Mouse (Mus musculus) forebrain, embryonic 11.5 days (tissue): Measurements from ENCODE around the gene Evi2. TPM values are rescaled to one million over a fixed set of nuclear protein-coding genes. Genes with fewer than 3 reads are reported as not detected.

Experiments
- ATAC-seq: fragments of 200-750 bp; cut with Nextera tagmentation; replicated peaks from 2 replicates; pipeline ENCODE4 v1.8.0; 2017; ENCODE audit warnings: moderate TSS enrichment; ENCODE audit not compliant: low FRiP score
- DNase-seq: peaks from one replicate; pipeline ENCODE4 v3.0.0-alpha.2; 2017; ENCODE audit warnings: low spot score
- H3K27ac ChIP-seq: fragments of 300-500 bp; sonication (generic); 2 replicates; pipeline ENCODE4 v1.5.1; 2014; ENCODE audit warnings: low read depth, low read length
- H3K27me3 ChIP-seq: fragments of 300-500 bp; sonication (generic); 2 replicates; pipeline ENCODE4 v1.6.1; 2014; ENCODE audit warnings: mild to moderate bottlenecking, low read length, mixed read lengths; ENCODE audit not compliant: control insufficient read depth, insufficient read depth
- H3K36me3 ChIP-seq: fragments of 300-500 bp; sonication (generic); 2 replicates; pipeline ENCODE4 v1.6.1; 2014; ENCODE audit warnings: mild to moderate bottlenecking, low read length, moderate library complexity, mixed read lengths; ENCODE audit not compliant: control insufficient read depth, insufficient read depth
- H3K4me1 ChIP-seq: fragments of 300-500 bp; sonication (generic); replicated peaks from 2 replicates; pipeline ENCODE4 v1.6.1; 2014; ENCODE audit warnings: low read length, mixed read lengths; ENCODE audit not compliant: control insufficient read depth, insufficient read depth
- H3K4me2 ChIP-seq: fragments of 300-500 bp; sonication (generic); 2 replicates; pipeline ENCODE4 v1.6.1; 2014; ENCODE audit warnings: low read depth, mild to moderate bottlenecking, low read length, moderate library complexity, mixed read lengths; ENCODE audit not compliant: severe bottlenecking
- H3K4me3 ChIP-seq: fragments of 300-500 bp; sonication (generic); 2 replicates; pipeline ENCODE4 v1.5.1; 2014; ENCODE audit warnings: low read depth, low read length
- H3K9ac ChIP-seq: fragments of 300-500 bp; sonication (generic); 2 replicates; pipeline ENCODE4 v1.6.1; 2014; ENCODE audit warnings: low read length
- H3K9me3 ChIP-seq: fragments of 300-500 bp; sonication (generic); 2 replicates; pipeline ENCODE4 v1.6.1; 2016; ENCODE audit warnings: low read length, mixed read lengths; ENCODE audit not compliant: control insufficient read depth
- WGBS: fragments of 180-500 bp; shearing (Covaris S2); extraction: QIAGEN DNeasy Blood & Tissue Kit; methylation state at CpG from one replicate; pipeline ENCODE4 v1.1.7; 2014; 5-methylcytosine and 5-hydroxymethylcytosine counted together
- polyA plus RNA-seq: library from polyadenylated mRNA; unstranded; fragments of >200 nt; fragmentation: Nextera tagmentation; extraction: Ambion mirVana; gene quantifications from 2 replicates; pipeline ENCODE4 v1.2.1, GENCODE M21; 2014

The Evi2 gene
- polyA plus RNA-seq, 1 experiment from 2014 or later, result 1.3 TPM

DNA sequence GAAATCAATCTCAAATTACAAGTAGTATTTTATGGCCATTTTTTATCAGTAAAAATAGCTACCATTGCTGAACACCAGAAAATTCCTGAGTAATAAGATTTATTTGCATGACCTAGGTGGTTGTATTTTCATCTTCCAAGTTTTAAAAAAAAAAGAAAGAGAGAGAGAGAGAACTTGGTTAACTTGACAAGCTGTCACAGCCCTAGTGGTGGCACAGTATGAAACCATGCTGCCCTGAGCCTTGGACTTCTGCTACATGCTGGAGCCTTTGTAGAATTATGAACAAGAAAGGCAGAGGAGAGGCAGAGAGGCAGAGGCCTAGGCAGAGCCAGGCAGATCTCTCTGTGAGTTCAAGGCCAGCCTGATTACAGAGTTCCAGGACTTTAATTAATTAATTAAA is 8.5 kb downstream of the Evi2 start:
- no peaks in the 10 kb centered on the region for H3K4me1 ChIP-seq
- H3K9ac ChIP-seq, result no peak overlapping the region
- no peak overlapping the region for H3K4me2 ChIP-seq
- no peaks in the 10 kb centered on the region for H3K36me3 ChIP-seq
- H3K27me3 ChIP-seq, result no peaks in the 10 kb centered on the region
- H3K9me3 ChIP-seq, result no peaks in the 10 kb centered on the region
- no peak for ATAC-seq
- no peak for DNase-seq
- no peak overlapping the region for H3K27ac ChIP-seq
- H3K4me3 ChIP-seq, result no peak overlapping the region

DNA sequence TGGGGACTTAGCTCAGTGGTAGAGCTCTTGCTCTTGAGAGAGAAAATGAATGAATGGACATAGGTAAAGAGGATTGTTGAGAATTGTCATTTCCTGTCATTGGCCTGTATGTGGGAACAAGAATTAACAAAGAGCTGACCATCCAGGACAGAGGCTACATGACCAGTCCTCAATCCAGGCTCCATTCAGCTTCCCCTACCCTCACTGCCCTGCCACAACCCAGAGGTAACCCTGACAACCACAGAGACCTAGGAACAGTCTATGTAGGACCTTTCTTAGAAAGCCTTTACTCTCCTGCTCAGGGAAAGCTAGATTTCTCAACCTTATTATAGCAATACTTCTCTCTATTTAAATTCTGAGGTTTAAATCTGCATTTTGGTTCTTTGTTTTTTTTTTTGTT is 9.6 kb downstream of the Evi2 start:
- Histone ChIP-seq H3K4me1 (no peaks in the 10 kb centered on the region), H3K36me3 (no peaks in the 10 kb centered on the region), H3K9me3 (no peaks in the 10 kb centered on the region), H3K27me3 (no peaks in the 10 kb centered on the region), H3K4me2 (no peak overlapping the region), H3K9ac (no peak overlapping the region), H3K27ac (no peak overlapping the region), H3K4me3 (no peak overlapping the region)
- DNase-seq (no peak), ATAC-seq (no peak)

DNA sequence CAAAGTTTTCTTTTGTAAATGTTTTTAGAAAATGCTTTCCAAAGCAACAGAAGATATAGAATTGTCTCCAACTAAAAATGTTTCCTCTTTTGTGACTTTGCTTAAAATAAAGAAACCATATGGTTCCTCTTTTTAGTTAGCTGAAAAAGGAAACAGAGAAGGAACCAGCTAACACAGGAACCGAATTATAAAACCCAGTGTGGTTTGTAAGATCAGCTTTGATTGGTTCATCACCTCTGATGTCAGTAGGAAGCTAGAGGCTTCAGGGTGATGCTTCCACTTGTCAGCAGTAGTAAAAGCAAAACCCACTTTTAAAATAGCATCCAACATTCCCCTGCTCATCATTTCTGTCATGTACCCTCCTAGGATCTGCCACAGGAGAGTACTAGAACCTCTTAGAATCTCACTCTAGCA is 10.5 kb downstream of the Evi2 start:
- Histone ChIP-seq H3K9ac (no peak overlapping the region), H3K4me1 (no peaks in the 10 kb centered on the region), H3K4me2 (no peak overlapping the region), H3K27ac (no peak overlapping the region), H3K27me3 (no peaks in the 10 kb centered on the region), H3K4me3 (no peak overlapping the region), H3K9me3 (no peaks in the 10 kb centered on the region), H3K36me3 (no peaks in the 10 kb centered on the region)
- DNase-seq, result no peak
- WGBS, result 86% methylated on average over 1 of the region's 1 CpGs
- no peak for ATAC-seq

DNA sequence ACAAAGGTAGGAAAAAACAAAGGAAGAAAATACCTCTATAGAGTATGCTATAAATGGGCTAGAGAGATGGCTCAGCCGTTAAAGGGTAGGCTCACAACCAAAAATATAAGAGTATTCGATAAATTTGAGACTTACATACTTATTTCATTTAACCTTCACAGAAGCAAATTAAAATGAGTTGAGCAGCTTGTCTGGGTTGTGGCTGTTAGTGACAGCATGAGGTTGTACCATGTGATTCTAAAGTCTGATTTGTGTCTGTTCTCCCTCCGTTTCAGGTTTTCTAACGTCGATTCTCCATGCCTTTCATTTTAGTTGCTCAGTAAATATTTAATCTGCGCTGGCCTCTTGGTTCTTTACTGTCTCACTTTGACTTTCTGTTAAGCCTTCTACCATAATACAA is 11.1 kb downstream of the Evi2 start:
- ATAC-seq (no peak), DNase-seq (no peak)
- Histone ChIP-seq H3K9ac (no peak overlapping the region), H3K36me3 (no peaks in the 10 kb centered on the region), H3K27me3 (no peaks in the 10 kb centered on the region), H3K27ac (no peak overlapping the region), H3K4me1 (no peaks in the 10 kb centered on the region), H3K9me3 (no peaks in the 10 kb centered on the region), H3K4me3 (no peak overlapping the region), H3K4me2 (no peak overlapping the region)
- 94% methylated on average over 6 of the region's 6 CpGs for WGBS

DNA sequence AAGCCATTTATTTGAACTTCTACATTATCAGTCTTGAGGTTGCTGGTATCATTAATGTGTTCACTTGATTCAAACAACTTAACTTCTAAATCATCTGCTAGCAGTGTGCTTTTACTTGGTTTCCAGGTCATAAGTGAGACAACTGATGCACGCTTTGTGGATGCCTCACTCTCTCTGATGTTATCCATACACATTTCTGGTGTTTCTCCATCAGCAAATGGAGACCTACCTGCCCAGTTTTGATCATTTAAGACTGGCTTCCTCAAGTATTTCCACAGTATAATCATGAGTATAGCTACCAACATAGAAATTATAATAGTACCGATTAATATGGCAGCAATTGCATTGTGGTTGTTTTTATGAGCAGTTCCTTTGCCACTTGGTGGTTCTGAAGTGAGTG is 14.6 kb downstream of the Evi2 start:
- Histone ChIP-seq H3K9ac (no peak overlapping the region), H3K4me1 (no peaks in the 10 kb centered on the region), H3K27ac (no peak overlapping the region), H3K4me2 (no peak overlapping the region), H3K27me3 (no peaks in the 10 kb centered on the region), H3K36me3 (no peaks in the 10 kb centered on the region), H3K4me3 (no peak overlapping the region), H3K9me3 (no peaks in the 10 kb centered on the region)
- WGBS, result 96% methylated on average over 2 of the region's 2 CpGs
- ATAC-seq (no peak), DNase-seq (no peak)

DNA sequence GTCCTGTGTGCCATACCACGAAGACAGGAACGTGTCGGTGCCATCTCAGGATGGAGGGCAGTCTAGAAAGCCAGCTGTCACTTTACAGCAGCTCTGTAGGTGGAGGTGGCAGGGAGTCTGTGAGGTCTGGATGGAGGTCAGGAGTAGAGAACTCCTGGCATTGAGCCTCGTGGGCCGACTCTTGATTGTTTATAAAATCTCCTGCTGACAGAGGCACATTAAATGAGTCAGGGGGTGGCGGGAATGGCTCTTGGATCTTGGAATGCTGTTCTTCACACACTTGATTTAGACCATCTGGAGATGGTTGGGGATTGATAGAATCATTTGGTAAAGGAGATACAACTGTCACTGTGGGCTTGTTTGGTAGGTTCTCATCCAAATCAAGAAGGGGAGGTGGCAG is 15.1 kb downstream of the Evi2 start:
- H3K36me3 ChIP-seq, result no peaks in the 10 kb centered on the region
- 75% methylated on average over 6 of the region's 6 CpGs for WGBS

DNA sequence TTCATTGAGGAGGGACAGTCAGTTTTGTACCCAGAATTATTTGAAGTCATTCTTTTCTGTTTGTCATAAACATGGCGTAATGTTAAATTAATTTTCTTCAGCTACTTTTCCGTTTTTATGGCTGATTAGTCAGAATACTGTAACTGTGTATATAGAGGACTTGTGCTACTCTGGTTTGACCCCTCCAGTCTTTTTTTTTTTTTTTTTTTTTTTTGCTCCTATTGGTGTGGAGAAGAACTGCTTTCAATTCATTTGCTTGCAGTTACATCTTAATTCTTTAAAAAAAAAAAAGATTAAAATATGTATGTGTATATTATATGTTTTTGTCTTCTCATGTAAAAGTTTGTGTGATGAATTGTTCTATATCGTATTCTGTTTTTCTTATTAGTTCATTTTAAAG is 18.4 kb downstream of the Evi2 start:
- no peak for ATAC-seq
- Histone ChIP-seq H3K9me3 (no peaks in the 10 kb centered on the region), H3K4me1 (no peaks in the 10 kb centered on the region), H3K27me3 (no peaks in the 10 kb centered on the region), H3K4me3 (no peak overlapping the region), H3K9ac (no peak overlapping the region), H3K4me2 (no peak overlapping the region), H3K27ac (no peak overlapping the region), H3K36me3 (no peaks in the 10 kb centered on the region)
- 97% methylated on average over 3 of the region's 3 CpGs for WGBS
- DNase-seq, result no peak

More for the DNA sequence above, 15.1 kb downstream of the Evi2 start:
- DNase-seq (no peak), ATAC-seq (no peak)
- no peak overlapping the region for H3K4me2 ChIP-seq
- H3K4me1 ChIP-seq, result no peaks in the 10 kb centered on the region
- H3K4me3 ChIP-seq, result no peak overlapping the region
- H3K9me3 ChIP-seq, result no peaks in the 10 kb centered on the region
- no peak overlapping the region for H3K27ac ChIP-seq
- no peaks in the 10 kb centered on the region for H3K27me3 ChIP-seq
- no peak overlapping the region for H3K9ac ChIP-seq

DNA sequence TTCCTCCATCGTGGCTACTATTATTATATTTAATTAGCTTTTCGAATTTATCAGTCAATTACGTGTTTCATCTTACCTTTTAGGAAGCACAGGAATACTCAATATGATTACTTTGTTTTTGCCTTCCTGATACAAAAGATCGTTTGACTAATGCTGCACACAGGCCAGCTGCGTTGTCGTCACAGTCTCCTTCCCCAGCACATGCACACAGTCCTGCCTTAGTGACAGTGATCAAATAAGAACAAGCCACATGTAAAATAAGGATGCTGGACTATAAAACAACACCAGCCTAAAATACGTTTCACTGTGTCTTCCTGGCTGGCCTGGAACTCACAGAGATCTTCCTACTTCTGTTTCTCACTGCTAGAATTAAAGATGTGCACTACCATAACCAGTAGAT is 25.9 kb downstream of the Evi2 start:
- Histone ChIP-seq H3K9me3 (no peaks in the 10 kb centered on the region), H3K27me3 (no peaks in the 10 kb centered on the region), H3K27ac (no peak overlapping the region), H3K36me3 (no peaks in the 10 kb centered on the region), H3K4me1 (peaks cover 5% of the 10 kb centered on the region; the same call in 1 of the 2 replicates), H3K4me2 (no peak overlapping the region), H3K9ac (no peak overlapping the region), H3K4me3 (no peak overlapping the region)
- whole genome bisulfite sequencing, result 78% methylated on average over 7 of the region's 7 CpGs
- DNase-seq (no peak), ATAC-seq (no peak)

DNA sequence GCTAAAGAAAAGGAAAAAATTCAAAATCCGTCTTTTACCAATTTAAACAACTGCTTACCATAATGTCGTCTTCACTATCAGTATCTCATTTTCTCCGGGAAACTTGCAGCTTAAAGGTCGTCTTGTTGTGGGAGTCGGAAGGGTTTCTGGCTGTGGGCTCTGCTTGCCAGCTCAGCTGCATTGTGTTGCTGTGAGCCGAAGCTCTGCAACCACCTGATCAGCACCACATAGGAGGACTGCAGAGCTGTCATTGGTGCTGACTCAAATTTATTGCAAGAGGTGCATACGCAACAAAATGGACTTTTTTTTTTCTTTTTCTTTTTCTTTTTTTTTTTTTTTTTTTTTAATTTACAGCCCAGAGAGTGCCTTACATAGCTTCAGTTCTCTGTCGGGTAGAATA is 26.5 kb downstream of the Evi2 start, which contains the start of gene Omg:
TSS of gene Omg (minus strand) at position 240 of the 400 bp plus-strand sequence.
- Histone ChIP-seq H3K4me1 (peaks cover 5% of the 10 kb centered on the region; the same call in 1 of the 2 replicates), H3K9me3 (no peaks in the 10 kb centered on the region), H3K9ac (no peak within 1 kb of the TSS), H3K27me3 (no peaks in the 10 kb centered on the region), H3K36me3 (no peaks in the 10 kb centered on the region), H3K27ac (no peak within 1 kb of the TSS), H3K4me3 (no peak within 1 kb of the TSS), H3K4me2 (no peak within 1 kb of the TSS)
- no peak for DNase-seq
- 41% methylated on average over 8 of the region's 8 CpGs for WGBS
- no peak for ATAC-seq
